Mouse (Mus musculus) thymus, adult 2 months (tissue): Measurements from ENCODE around the gene Shank1. TPM values are rescaled to one million over a fixed set of nuclear protein-coding genes. Genes with fewer than 3 reads are reported as not detected.

ENCODE experiments used
- DNase-seq: peaks from one replicate; pipeline ENCODE4 v3.0.0; 2021
- H3K27ac ChIP-seq: fragments of 200-500 bp; 2 replicates; pipeline ENCODE4 v1.5.1; 2012; ENCODE audit warnings: low read length, control low read depth; ENCODE audit not compliant: control insufficient read depth, insufficient read depth
- H3K27me3 ChIP-seq: fragments of 200-500 bp; 2 replicates; pipeline ENCODE4 v1.6.1; 2012; ENCODE audit warnings: mild to moderate bottlenecking, low read length, moderate library complexity, mixed read lengths; ENCODE audit not compliant: control insufficient read depth, insufficient read depth
- H3K36me3 ChIP-seq: fragments of 200-500 bp; 2 replicates; pipeline ENCODE4 v1.6.1; 2012; ENCODE audit warnings: mild to moderate bottlenecking, low read length, moderate library complexity; ENCODE audit not compliant: control insufficient read depth, insufficient read depth
- H3K4me1 ChIP-seq: fragments of 200-500 bp; replicated peaks from 2 replicates; pipeline ENCODE4 v1.6.1; 2012; ENCODE audit warnings: low read length; ENCODE audit not compliant: control insufficient read depth, insufficient read depth
- H3K4me3 ChIP-seq: fragments of 200-500 bp; 2 replicates; pipeline ENCODE4 v1.5.1; 2012; ENCODE audit warnings: mild to moderate bottlenecking, low read length, control low read depth, moderate library complexity; ENCODE audit not compliant: control insufficient read depth, insufficient read depth
- CTCF ChIP-seq: fragments of 200-500 bp; IDR thresholded peaks from 2 replicates; pipeline ENCODE4 v1.5.1; 2012; ENCODE audit warnings: mild to moderate bottlenecking, control low read depth, low read length, moderate library complexity, borderline replicate concordance; ENCODE audit not compliant: control insufficient read depth, poor library complexity, insufficient read depth; ENCODE audit errors: extremely low read depth
- POLR2A ChIP-seq: fragments of 200-500 bp; IDR thresholded peaks from 2 replicates; pipeline ENCODE4 v1.6.1; 2012; ENCODE audit warnings: mild to moderate bottlenecking, low read length, control low read depth, moderate library complexity; ENCODE audit not compliant: control insufficient read depth, poor library complexity, insufficient read depth; ENCODE audit errors: extremely low read depth
- WGBS: fragments of 180-500 bp; shearing (Covaris S2); methylation state at CpG from one replicate; pipeline ENCODE4 v1.1.7; 2018; 5-methylcytosine and 5-hydroxymethylcytosine counted together
- polyA plus RNA-seq: library from polyadenylated mRNA; depleted of rRNA; stranded (reverse); fragments of >200 nt; gene quantifications from 2 replicates; pipeline ENCODE4 v1.2.3, GENCODE M21; 2012; rRNA removed

Gene Shank1
- polyA plus RNA-seq: 1.1 and 1.9 TPM in 2 replicates

DNA sequence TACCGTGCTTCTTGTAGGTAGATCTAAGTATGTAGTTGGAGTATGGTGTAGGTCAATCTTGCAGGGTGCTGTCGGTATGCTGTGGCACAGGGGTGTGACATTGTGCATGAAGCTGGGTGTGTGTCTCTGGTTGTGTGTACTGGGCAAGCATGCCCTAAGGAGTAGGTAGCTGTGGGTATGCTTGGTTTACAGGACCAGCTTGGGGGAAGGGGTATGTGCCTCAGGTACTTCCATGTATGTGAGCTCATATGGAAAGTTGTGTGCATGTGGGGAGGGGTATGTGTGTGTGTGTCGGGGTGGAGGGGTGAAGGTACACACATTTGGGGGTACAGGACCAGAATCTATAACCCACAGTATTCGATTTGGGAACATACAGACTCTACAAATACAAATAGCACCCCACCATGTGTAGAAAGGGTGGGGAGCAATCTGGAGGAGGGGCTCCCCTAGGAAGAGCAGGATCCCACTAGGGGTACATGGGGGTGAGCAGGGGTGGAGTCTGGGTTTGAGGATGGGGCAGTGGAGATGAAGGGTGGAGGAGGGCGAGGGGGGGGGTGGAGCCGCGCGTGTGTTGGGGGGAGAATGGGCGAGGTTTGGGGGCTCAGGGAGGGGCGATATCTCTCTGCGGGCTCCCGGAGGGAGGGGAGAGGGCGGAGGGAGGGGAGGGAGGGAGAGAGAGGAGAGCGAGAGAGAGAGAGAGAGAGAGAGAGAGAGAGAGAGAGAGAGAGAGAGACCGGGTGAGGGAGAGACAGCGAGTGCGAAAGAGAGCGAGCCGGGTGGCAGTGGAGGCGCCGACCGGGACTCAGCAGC lies at the start of gene Shank1:
Shank1 (plus strand) TSS at position 779 of the 810 bp plus-strand sequence.
- 19% methylated on average over 18 of the region's 22 CpGs for WGBS
- Histone ChIP-seq H3K27me3 (peaks cover 12% of the 10 kb centered on the region), H3K4me3 (no peak within 1 kb of the TSS), H3K36me3 (no peaks in the 10 kb centered on the region), H3K4me1 (peaks cover 18% of the 10 kb centered on the region), H3K27ac (no peak within 1 kb of the TSS)
- no peak for DNase-seq
- TF ChIP-seq CTCF: no peak
- no peak for TF ChIP-seq POLR2A

DNA sequence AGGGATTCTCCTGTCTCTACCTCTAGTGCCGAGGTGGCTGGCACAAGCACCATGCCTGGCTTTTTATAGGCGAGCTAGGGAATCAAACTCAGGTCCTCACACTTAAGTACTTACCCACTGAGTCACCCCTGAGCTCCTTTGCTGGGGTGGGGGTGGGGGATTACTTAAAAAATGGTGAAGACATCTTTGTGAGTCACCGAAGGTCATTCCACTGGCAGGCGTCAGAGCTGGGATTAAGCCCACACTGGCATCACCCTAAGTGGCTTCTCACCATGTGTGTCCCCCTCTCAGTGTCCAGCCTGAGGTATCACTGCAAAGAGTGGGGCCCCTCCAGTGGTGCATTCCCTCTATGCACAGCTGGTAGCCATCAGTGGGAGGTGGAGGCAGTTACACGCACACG lies 49.6 kb upstream of the Shank1 start:
- no peak for DNase-seq
- H3K27ac ChIP-seq: no peak overlapping the region
- no peaks in the 10 kb centered on the region for H3K27me3 ChIP-seq

GRCm38 (mm10) chr7:44261147-44261546 lies 48.9 kb upstream of the Shank1 start, which contains the start of gene Gm15517:
Gene Gm15517, plus strand, starts transcription at chr7:44261447.
- Histone ChIP-seq H3K36me3 (no peaks in the 10 kb centered on the region), H3K27ac (no peak within 1 kb of the TSS), H3K4me1 (peaks cover 6% of the 10 kb centered on the region), H3K4me3 (no peak within 1 kb of the TSS), H3K27me3 (no peaks in the 10 kb centered on the region)
- TF ChIP-seq POLR2A (no peak), CTCF (no peak)
- 44% methylated on average over 5 of the region's 5 CpGs for WGBS
- DNase-seq: no peak

More for the DNA sequence above, 49.6 kb upstream of the Shank1 start:
- TF ChIP-seq POLR2A (no peak), CTCF (no peak)
- 89% methylated on average over 6 of the region's 6 CpGs for WGBS
- H3K36me3 ChIP-seq: no peaks in the 10 kb centered on the region
- H3K4me1 ChIP-seq: peaks cover 6% of the 10 kb centered on the region
- no peak overlapping the region for H3K4me3 ChIP-seq

- peak; percentile 94 for DNase-seq
- Histone ChIP-seq H3K4me1 (peaks cover 6% of the 10 kb centered on the region), H3K4me3 (peak overlapping the region; percentile 36), H3K27me3 (no peaks in the 10 kb centered on the region), H3K27ac (no peak overlapping the region), H3K36me3 (no peaks in the 10 kb centered on the region)
- 0 out of 2 replicates have a peak, but pooled peaks have one; percentile 24 for TF ChIP-seq POLR2A
- TF ChIP-seq CTCF: peak; percentile 58; the same call in 1 of the 2 replicates
- WGBS: 1% methylated on average over 34 of the region's 34 CpGs
Measured at GRCm38 (mm10) chr7:44262791-44263643, 47.0 kb upstream of the Shank1 start.

DNA sequence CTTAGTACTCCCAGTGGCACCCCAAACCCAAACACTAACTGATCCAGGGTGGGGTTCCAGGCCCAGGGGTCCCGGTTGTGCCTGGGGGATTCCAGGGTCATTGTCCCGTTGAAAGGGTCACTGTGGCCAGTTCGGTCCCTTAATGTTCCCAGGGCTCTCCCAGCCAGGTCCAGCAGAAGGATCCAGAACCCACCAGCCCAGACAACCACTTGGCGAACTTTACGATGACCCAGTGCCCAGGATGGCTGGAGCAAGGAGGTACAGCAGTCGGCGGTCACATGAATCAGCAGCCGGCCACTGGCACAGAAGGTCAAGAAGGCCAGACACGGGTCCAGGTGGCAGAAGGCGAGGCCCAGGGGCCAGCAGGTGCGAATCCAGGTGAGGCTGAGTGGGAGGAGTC lies 41.9 kb upstream of the Shank1 start:
- no peak overlapping the region for H3K4me3 ChIP-seq
- H3K27me3 ChIP-seq: no peaks in the 10 kb centered on the region
- no peak overlapping the region for H3K27ac ChIP-seq
- DNase-seq: no peak
- no peaks in the 10 kb centered on the region for H3K36me3 ChIP-seq
- peaks cover 3% of the 10 kb centered on the region for H3K4me1 ChIP-seq
- TF ChIP-seq CTCF (no peak), POLR2A (no peak)
- WGBS: 91% methylated on average over 11 of the region's 11 CpGs

DNA sequence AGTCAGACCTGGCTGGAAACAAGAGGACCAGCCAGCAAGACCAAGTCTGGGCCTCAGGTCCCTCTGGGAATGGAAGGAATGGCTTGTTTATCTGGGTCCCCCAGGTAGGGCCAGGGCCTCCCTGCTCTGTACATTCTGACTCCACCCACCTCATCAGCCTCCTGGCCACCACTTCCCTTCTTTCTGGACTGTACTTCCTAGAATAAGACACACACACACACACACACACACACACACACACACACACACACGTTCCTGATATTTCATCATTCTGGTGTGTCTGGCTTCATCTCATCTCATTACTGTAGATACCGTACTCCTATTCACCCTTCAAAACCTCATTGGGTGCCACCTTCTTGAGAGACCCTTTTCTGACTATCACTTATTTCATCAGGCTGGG lies 40.7 kb upstream of the Shank1 start:
- WGBS: 53% methylated on average over 2 of the region's 2 CpGs
- no peaks in the 10 kb centered on the region for H3K27me3 ChIP-seq
- TF ChIP-seq CTCF (no peak), POLR2A (no peak)
- H3K4me1 ChIP-seq: no peaks in the 10 kb centered on the region
- H3K27ac ChIP-seq: no peak overlapping the region
- DNase-seq: no peak
- no peak overlapping the region for H3K4me3 ChIP-seq
- no peaks in the 10 kb centered on the region for H3K36me3 ChIP-seq
